Comparison of ENCODE assay signal across 22 mouse cellular contexts in the genomic region with DNA sequence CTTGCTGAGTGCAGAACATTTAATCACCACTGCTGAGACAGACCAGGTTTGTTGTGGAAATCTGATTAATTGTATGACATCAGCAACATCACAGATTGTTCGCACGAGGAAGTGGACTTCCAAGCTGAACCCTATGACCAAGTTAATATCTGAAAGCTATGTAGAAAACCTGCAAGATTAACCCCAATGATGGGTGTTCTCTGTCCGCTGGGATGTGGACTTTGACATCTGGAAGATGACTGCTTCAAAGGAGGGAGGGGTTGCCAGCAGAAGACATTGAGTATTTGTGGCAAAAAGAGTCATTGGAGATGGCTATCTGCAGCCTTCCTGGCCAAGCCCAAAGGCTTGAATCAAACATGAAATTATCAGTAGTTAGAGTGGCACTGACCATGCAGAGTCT.
DNase-seq lines count a peak whose midpoint lies in the region; TF ChIP-seq lines count a peak whose summit lies in the region.
"Had no signal": no experiment of that assay in that cellular context is flagged by ENCODE, and none has a peak within 500 bp of the region (broad histone marks: within the 10 kb centered on the region; RNA-seq: fewer than 3 reads in every experiment).

No protein-coding gene starts in this region.

- DNase-seq in kidney, adult 2 months, result peak; percentile 69
- DNase-seq in kidney, adult 18-20 months, result no peak
- peak; percentile 72 for DNase-seq in kidney, adult 9 months
- DNase-seq in kidney, postnatal 14 days, result no peak
- DNase-seq in MN1 (ENCODE audit: low spot score), result peak; percentile 42
- DNase-seq: adrenal gland, postnatal 10 days; adrenal gland, postnatal 25 days; B cell, adult 2 months; cerebellum, adult 11 months; cerebellum, adult 18-20 months; cerebellum, adult 8-10 months; cerebellum, adult 9-11 months; cerebellum, postnatal 14 days; cerebellum, postnatal 36 days; embryo, embryonic 11 days had no signal

- 56% methylated on average over 3 of the region's 3 CpGs for WGBS in kidney, adult 2 months

- H3K36me3 ChIP-seq in kidney, adult 2 months (ENCODE audit: control insufficient read depth, insufficient read depth, low read length), result no peaks in the 10 kb centered on the region
- H3K36me3 ChIP-seq: embryonic facial prominence, embryonic 13.5 days; embryonic facial prominence, embryonic 15.5 days; forebrain, embryonic 10.5 days; forebrain, embryonic 12.5 days; G1E had no signal

- no peak overlapping the region for H3K27ac ChIP-seq in kidney, adult 2 months (ENCODE audit: insufficient read depth, low read depth, low read length)
- H3K27ac ChIP-seq: embryonic facial prominence, embryonic 13.5 days; embryonic facial prominence, embryonic 15.5 days; forebrain, embryonic 10.5 days; forebrain, embryonic 12.5 days had no signal

- TF ChIP-seq POLR2A in kidney, adult 2 months (IDR thresholded peaks at IDR 0.05; ENCODE audit: low read depth, low read length), result no peak

- TF ChIP-seq CTCF in kidney, adult 2 months (conservative IDR thresholded peaks at IDR 0.05; ENCODE audit: insufficient read depth, insufficient read length, low read depth, low read length), result no peak

- no peaks in the 10 kb centered on the region; the same call in 1 of the 2 replicates for H3K4me1 ChIP-seq in kidney, adult 2 months (ENCODE audit: control insufficient read depth, insufficient read depth, low read length)
- H3K4me1 ChIP-seq: forebrain, embryonic 10.5 days; forebrain, embryonic 12.5 days had no signal

- no peak overlapping the region for H3K4me3 ChIP-seq in kidney, adult 2 months (ENCODE audit: insufficient read depth, low read depth, low read length)
- H3K4me3 ChIP-seq: embryonic facial prominence, embryonic 13.5 days; embryonic facial prominence, embryonic 15.5 days; erythroblast, embryonic 14.5 days; forebrain, embryonic 10.5 days; forebrain, embryonic 12.5 days had no signal

- no peaks in the 10 kb centered on the region for H3K27me3 ChIP-seq in kidney, adult 2 months (replicated peaks; ENCODE audit: control insufficient read depth, insufficient read depth, low read length)
- H3K27me3 ChIP-seq: CH12.LX; embryonic facial prominence, embryonic 13.5 days; embryonic facial prominence, embryonic 15.5 days had no signal

Comparison
In these comparisons a context has a peak if more than half of its experiments do, and no peak if none do; other contexts are left out.
1. DNase-seq: peak in kidney, adult 2 months (single experiment), kidney, adult 9 months (single experiment) and MN1 (single experiment); none in kidney, adult 18-20 months (single experiment) and kidney, postnatal 14 days (single experiment).